Mouse (Mus musculus): ENCODE results near the gene Rbpjl. TPM values are rescaled to one million over a fixed set of nuclear protein-coding genes. Genes with fewer than 3 reads are reported as not detected.

Rbpjl gene
- polyA plus RNA-seq, 1 experiment from 2014 or later: not detected

DNA sequence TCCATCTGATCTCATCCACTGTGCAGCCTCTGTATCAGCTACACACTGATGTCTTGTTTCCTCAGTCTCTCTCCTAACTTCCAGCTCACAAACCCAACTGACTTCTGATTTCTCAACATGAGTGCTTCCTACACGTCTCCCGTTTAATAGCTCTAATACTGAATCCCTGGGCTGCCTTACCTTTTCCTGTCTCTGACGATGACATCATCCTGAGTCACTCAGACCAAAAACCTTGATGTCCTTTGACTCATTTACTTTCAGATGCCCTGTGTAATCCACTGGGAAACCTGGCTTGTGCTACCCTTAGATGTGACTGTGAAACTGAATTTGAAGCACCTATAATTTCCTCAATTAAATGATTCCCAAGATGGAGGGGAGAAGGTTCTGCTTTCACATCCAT, 20.0 kb upstream of the Rbpjl start:
- 18% methylated on average over 3 of the region's 3 CpGs for WGBS (ENCODE audit: missing documents)

DNA sequence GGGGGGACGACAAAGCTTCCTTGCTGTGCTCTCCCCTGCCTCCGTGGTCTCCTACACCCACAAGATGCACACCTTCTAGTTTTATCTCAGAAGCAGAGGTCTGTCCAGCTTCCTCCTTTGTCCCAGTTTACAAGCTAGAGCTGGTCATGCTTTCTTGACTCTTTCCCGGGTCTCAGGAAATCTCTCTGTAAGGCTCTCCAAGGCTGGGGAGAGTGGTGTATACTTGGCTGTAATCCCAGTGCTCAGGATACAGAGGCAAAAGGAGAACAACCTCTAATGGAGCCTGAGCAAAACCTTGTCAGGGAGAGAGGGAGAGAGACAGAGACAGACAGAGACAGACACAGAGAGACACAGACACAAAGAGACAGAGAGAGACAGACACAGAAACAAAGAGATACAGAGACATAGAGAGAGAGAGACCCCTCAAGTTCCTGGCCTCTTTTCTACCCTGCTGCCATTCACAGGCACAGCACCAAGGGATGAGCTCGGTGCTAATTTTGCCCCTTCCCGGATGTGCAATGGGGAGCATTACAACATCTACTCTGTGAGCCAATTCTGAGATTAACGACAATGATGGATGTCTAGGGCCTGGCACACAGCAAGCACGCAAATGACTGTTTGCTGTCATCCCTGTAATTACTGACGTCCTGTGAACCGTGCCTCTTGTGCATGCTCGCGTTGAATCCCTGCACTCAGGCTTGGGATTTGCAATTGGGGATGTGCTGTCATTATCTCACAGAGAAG, 19.1 kb upstream of the Rbpjl start:
- no peak overlapping the region for H3K27ac ChIP-seq
- 28% methylated on average over 11 of the region's 11 CpGs for WGBS (ENCODE audit: missing documents)

More for the DNA sequence above, 20.0 kb upstream of the Rbpjl start:
- Histone ChIP-seq H3K27ac (no peak overlapping the region), H3K36me3 (ENCODE audit: inconsistent target) (no peaks in the 10 kb centered on the region), H3K79me2 (ENCODE audit: inconsistent target) (no peaks in the 10 kb centered on the region), H3K4me3 (ENCODE audit: inconsistent target) (no peak overlapping the region)

DNA sequence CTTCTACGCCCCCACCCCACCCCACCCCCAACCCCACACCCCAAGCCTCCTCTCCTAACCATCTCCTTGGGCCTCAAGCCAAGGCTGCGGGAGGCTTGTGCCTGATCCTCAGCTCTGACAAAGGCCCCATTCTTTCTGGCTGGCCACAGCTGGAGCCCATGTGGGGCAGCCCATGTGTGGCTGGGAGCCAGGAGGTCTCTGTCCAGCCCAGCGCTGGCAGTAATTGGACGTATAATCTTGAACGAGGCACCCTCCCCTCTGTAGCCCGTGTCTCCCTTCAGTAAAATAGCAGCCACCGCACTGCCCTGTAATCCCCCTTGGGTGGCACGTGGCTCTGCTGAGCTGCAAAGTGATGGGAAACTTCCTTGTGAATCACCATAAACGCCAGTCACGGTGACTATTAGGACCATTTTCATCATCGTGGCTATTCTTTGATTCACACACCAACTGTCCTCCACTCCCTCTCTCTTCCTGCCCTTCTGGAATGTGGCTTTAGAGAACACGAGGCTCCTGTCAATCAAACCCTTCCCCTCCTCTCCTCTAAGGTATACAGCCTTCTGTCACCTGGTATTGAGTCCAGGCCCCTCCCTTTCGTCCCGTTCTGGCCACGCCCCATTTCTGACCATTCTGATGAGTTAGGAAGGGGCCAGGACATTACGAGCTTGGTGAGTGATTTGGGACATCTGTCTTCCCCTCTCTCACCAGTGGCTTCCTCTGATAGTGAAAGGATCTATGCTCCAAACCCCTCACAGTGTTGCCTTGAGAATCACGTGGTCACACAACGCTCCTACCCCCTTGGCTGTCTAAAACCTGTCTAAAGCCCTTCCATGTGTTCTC, 16.8 kb upstream of the Rbpjl start:
- WGBS (ENCODE audit: missing documents): 31% methylated on average over 18 of the region's 18 CpGs
- Histone ChIP-seq H3K4me3 (ENCODE audit: inconsistent target) (no peak overlapping the region), H3K79me2 (ENCODE audit: inconsistent target) (no peaks in the 10 kb centered on the region), H3K27ac (no peak overlapping the region), H3K36me3 (ENCODE audit: inconsistent target) (no peaks in the 10 kb centered on the region)

More for the DNA sequence above, 19.1 kb upstream of the Rbpjl start:
- no peaks in the 10 kb centered on the region for H3K79me2 ChIP-seq (ENCODE audit: inconsistent target)
- no peaks in the 10 kb centered on the region for H3K36me3 ChIP-seq (ENCODE audit: inconsistent target)
- no peak overlapping the region for H3K4me3 ChIP-seq (ENCODE audit: inconsistent target)

DNA sequence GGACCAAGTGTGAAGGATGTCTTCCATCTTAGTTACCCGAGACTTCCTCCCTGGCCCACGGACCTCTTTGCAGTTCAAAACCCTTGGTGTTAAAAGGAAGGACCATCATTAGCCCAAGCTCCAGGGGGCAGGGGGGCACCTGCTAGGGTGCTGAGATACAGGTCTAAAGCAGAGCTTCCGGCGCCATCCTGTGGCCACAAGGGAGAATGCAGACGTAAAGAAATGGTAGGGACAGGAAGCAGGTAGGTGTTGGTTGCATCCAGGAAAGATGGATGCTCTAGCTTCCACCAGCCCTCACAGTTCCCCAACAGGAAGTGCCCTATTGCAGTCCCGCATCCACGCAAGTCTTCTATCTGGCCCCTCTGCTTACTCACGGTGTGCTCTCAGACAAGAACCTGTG, 16.0 kb upstream of the Rbpjl start:
- 17% methylated on average over 8 of the region's 8 CpGs for WGBS (ENCODE audit: missing documents)
- Histone ChIP-seq H3K27ac (no peak overlapping the region), H3K4me3 (ENCODE audit: inconsistent target) (no peak overlapping the region)

DNA sequence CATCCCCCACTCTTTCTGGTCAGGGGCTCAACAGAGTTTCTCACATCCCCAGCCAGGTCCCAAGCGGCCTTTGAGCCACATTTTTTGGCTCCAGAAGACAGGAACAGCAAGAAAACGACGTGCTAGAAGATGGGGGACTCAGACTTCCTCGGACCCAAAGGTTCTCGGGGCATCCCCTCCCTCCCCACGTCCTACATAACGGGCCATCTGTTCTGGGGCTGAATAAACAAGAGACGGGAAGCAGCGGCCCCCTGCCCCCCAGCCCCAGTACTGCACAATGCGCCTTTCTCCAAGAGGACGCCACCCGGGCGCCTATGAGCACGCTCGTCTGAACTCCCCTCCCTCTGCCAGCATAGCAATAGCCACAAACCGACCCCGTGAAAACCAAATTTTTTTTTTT, 13.9 kb upstream of the Rbpjl start, which contains the start of gene Slpi:
Gene Slpi (minus strand): TSS at position 76 of the 400 bp plus-strand sequence.
- WGBS (ENCODE audit: missing documents): 10% methylated on average over 17 of the region's 17 CpGs
- no peak within 1 kb of the TSS for H3K27ac ChIP-seq
- H3K36me3 ChIP-seq (ENCODE audit: inconsistent target): no peaks in the 10 kb centered on the region
- H3K4me3 ChIP-seq (ENCODE audit: inconsistent target): no peak within 1 kb of the TSS
- H3K79me2 ChIP-seq (ENCODE audit: inconsistent target): no peaks in the 10 kb centered on the region

More for the DNA sequence above, 16.0 kb upstream of the Rbpjl start:
- no peaks in the 10 kb centered on the region for H3K79me2 ChIP-seq (ENCODE audit: inconsistent target)
- H3K36me3 ChIP-seq (ENCODE audit: inconsistent target): no peaks in the 10 kb centered on the region

DNA sequence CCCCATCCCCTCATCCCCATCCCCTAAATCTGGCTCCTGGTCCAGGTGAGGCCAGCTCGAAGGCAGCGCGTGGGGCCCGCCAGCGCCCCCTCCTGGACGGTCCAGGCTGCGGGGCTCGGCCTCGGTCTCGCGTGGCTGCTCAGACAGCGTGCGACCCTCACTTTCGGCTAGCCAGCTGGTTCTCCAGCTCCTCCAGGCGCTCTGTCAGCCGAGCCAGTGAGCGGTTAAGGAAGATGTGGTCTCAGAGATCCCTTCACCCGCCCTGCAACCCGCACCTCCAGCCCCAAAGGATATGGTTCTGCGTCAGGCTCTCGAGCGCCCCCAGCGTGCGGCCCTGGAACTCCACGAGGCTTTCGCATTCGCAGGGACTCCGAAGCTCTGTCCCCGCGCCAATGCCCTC, 13.4 kb upstream of the Rbpjl start:
- Histone ChIP-seq H3K4me3 (ENCODE audit: inconsistent target) (no peak overlapping the region), H3K27ac (no peak overlapping the region), H3K79me2 (ENCODE audit: inconsistent target) (no peaks in the 10 kb centered on the region), H3K36me3 (ENCODE audit: inconsistent target) (no peaks in the 10 kb centered on the region)
- WGBS (ENCODE audit: missing documents): 2% methylated on average over 30 of the region's 30 CpGs

DNA sequence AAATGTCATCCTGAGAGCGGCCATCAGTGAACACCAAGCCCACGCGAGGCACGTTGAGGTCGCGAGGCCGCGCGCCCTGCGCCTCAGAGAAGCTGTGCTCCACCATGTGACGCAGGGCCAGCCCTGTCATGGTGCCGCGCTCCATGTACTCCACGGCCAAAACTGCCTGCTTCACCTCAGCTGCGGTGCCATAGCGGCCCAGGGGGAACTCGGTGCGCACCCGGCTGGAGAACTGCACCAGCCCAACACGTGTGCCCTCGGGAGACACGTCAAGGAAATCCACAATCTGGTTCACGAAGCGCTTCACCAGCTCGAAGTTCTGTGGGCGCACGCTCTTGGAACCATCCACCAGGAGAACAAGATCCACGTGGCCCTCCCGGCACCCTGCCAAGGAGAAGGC, 9.8 kb upstream of the Rbpjl start:
- H3K79me2 ChIP-seq (ENCODE audit: inconsistent target): no peaks in the 10 kb centered on the region
- H3K4me3 ChIP-seq (ENCODE audit: inconsistent target): no peak overlapping the region
- no peak overlapping the region for H3K27ac ChIP-seq
- H3K36me3 ChIP-seq (ENCODE audit: inconsistent target): no peaks in the 10 kb centered on the region
- 86% methylated on average over 29 of the region's 29 CpGs for WGBS (ENCODE audit: missing documents)

DNA sequence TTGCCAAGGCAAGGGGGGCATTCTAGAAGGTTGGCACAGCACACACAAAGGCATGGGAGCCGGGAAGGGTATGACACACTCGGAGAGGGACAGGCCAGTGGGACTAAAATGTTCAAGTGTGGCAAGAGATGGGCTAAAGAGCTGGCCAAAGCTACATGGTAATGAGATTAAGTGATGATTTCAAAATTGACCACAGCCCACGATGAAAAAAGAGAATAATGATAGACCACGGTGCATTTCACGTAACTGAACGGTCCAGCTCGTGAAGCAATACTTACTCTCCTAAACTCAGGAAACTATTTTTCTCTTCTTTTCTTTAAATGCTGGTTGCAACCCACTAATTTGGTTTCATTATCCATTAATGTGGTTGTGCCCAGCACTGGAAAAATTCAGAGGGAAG, 6.9 kb upstream of the Rbpjl start:
- Histone ChIP-seq H3K79me2 (ENCODE audit: inconsistent target) (no peaks in the 10 kb centered on the region), H3K27ac (no peak overlapping the region), H3K36me3 (ENCODE audit: inconsistent target) (no peaks in the 10 kb centered on the region), H3K4me3 (ENCODE audit: inconsistent target) (no peak overlapping the region)
- WGBS (ENCODE audit: missing documents): 21% methylated on average over 7 of the region's 7 CpGs

DNA sequence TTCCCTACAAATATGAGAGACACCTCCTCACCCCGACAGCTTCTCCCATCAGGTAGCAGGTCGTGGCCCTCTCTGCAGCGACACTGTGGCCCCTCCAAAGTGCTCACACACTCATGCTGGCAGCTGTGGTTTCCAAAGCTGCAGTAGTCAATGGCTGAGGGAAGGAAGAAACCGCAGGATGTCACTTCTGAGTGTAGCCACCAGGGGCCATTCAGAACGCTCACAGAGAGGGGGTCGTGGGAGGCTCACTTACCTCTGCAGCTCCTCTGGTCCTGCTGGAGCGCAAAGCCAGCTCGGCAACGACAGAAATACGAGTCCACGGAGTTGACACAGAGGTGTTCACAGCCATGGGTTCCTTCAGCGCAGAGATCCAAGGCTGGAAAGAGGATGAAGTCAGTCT, 6.0 kb upstream of the Rbpjl start:
- no peak overlapping the region for H3K4me3 ChIP-seq (ENCODE audit: inconsistent target)
- no peaks in the 10 kb centered on the region for H3K79me2 ChIP-seq (ENCODE audit: inconsistent target)
- no peaks in the 10 kb centered on the region for H3K36me3 ChIP-seq (ENCODE audit: inconsistent target)
- 69% methylated on average over 12 of the region's 12 CpGs for WGBS (ENCODE audit: missing documents)
- H3K27ac ChIP-seq: no peak overlapping the region

DNA sequence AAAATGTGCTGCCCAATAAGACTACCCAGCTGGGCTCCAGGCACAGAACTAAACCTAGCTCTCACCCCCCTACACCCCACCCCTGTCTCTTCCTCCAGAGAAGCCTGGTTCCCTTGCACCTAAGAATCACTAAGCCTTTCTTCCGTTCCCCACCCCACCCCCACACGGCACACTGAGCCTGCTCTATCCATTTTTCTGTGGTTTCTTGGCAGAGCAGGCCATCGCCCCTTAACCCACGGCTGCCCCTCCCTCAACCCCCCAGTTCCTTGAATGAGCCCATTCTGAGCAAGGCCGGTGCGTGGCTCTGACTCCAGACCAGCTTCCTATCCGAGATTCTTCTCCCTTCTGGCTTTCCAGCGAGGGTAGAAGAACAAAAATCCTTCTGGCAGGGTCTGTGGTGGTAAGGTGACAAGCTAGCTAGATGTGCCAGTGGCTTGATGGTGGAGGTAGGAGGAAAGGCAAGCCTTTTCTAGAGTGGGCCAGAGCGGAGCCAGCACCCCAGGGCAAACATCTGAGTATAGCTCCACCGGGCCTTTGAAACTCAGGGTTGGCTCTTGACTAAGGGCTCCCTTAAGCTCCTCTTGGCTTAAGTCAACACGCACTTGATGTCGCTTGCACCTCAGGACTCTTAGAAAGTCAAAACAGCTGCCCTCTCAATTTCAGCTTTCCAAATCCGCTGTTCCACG, 598 bp downstream of the Rbpjl start:
- no peak overlapping the region for H3K4me3 ChIP-seq (ENCODE audit: inconsistent target)
- 24% methylated on average over 14 of the region's 14 CpGs for WGBS (ENCODE audit: missing documents)
- no peaks in the 10 kb centered on the region for H3K36me3 ChIP-seq (ENCODE audit: inconsistent target)
- no peaks in the 10 kb centered on the region for H3K79me2 ChIP-seq (ENCODE audit: inconsistent target)
- no peak overlapping the region for H3K27ac ChIP-seq

DNA sequence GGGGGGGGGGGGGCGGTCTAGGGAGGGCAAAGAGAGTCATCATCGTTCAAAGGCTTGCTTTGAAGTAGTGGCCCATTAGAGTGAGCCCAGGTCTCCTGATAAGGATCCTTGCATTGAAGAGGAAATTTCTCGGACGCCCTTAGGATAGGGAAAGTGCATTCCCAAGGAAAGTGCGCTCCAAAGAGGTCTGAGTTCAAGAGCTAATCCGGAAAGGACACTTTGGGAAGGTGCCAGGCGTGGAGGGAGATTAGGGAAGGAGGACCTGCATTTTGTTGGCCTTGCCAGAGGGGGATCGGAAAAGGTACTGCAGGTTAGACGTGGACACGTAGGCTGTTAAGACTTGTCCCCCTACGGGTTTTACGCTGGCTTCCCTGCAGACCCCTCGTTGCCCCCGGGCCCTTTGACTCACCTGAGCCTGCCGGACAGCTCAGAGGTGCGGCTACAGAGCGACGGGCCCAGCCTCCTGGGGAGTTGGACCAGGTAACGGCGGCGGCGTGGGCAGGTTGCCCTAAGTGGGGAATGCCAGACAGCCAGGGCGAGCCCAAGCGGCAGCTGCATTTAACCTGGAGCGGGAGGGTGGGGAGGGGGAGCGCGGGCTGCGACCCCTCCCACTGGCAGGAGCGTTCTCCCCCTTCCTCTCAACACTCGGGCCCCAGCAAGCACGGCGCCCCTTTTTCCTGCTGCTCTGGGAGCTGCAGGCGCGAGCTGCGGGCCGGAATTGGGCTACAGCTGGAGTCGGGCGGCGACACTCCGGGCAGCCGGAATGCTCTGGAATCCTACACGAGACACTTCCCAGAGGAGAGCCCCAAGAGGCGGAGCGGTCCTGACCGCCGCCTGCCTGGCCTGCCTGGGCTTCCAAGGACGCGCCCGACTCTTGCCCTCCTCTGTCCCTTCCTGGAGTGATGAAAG, 1.4 kb downstream of the Rbpjl start:
- Histone ChIP-seq H3K27ac (no peak overlapping the region), H3K36me3 (ENCODE audit: inconsistent target) (no peaks in the 10 kb centered on the region), H3K4me3 (ENCODE audit: inconsistent target) (no peak overlapping the region), H3K79me2 (ENCODE audit: inconsistent target) (no peaks in the 10 kb centered on the region)
- 12% methylated on average over 44 of the region's 49 CpGs for WGBS (ENCODE audit: missing documents)

DNA sequence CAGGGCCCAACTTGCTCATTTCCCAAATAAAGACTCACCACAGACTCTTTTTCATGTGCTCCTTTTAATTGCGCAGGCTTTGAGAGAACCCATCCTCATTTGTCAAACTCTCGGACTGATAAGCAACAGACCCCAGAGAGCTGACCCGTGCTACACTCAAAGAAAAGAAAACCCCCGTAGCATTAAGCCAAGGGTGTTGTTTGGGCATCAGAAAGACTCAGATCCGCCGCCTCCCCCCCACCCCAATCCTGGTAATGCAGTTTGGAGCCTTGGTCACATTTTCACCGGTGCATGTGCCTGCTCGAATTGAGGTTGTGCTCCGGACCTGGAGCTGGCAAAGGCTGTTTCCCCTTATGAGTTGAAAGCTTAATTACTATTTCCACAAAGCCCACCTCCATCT, 2.1 kb downstream of the Rbpjl start, which contains the start of gene Matn4:
Gene Matn4 (minus strand): TSS at position 101 of the 400 bp plus-strand sequence.
- Histone ChIP-seq H3K27ac (no peak within 1 kb of the TSS), H3K4me3 (ENCODE audit: inconsistent target) (no peak within 1 kb of the TSS), H3K36me3 (ENCODE audit: inconsistent target) (no peaks in the 10 kb centered on the region), H3K79me2 (ENCODE audit: inconsistent target) (no peaks in the 10 kb centered on the region)
- WGBS (ENCODE audit: missing documents): 27% methylated on average over 9 of the region's 9 CpGs

DNA sequence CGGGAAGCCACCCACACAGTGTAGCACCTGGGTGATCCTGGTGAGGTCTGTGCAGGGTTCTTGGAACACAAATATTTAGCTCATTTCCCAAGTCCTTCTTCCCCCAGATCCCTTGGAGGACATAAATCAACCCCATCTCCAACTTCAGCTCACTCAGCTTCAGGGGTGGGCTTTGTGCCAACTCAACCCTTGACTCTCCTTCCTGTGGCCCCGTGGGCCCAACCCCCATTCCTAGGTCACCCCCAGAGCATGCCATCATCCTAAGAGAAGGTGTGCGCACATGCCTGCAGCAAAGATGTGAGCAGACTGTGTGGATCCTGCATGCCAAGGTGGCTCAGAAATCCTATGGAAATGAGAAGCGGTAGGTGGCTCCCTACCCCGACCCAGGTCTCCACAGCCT, 2.6 kb downstream of the Rbpjl start:
- WGBS (ENCODE audit: missing documents): 57% methylated on average over 5 of the region's 5 CpGs
- H3K27ac ChIP-seq: no peak overlapping the region
- no peaks in the 10 kb centered on the region for H3K36me3 ChIP-seq (ENCODE audit: inconsistent target)
- no peak overlapping the region for H3K4me3 ChIP-seq (ENCODE audit: inconsistent target)
- no peaks in the 10 kb centered on the region for H3K79me2 ChIP-seq (ENCODE audit: inconsistent target)

DNA sequence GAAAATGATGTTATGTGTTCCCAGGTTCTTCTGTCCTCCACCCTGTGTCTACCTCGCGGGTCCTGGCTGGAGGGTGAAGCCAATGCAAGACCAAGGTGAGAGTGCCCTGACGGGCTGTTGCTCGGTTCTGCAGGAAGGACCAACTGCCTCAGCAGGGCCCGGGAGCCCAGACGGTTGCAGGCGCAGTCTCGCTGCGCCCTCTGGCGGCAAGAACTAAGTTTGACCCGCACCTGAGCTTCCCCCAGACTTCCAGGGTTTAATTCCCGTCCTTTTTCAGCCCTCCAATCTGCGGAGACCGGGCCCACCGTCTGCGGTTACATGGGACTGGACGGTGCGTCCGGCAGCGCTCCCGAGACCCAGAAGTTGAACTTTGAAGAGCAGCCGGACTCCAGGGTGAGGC, 4.8 kb downstream of the Rbpjl start:
- no peak overlapping the region for H3K27ac ChIP-seq
- 2% methylated on average over 22 of the region's 22 CpGs for WGBS (ENCODE audit: missing documents)
- no peaks in the 10 kb centered on the region for H3K79me2 ChIP-seq (ENCODE audit: inconsistent target)
- no peak overlapping the region for H3K4me3 ChIP-seq (ENCODE audit: inconsistent target)
- no peaks in the 10 kb centered on the region for H3K36me3 ChIP-seq (ENCODE audit: inconsistent target)

Measured in macrophage (primary cell).